Mouse (Mus musculus): ENCODE measurements around the gene Creb3l4. TPM values are rescaled to one million over a fixed set of nuclear protein-coding genes. Genes with fewer than 3 reads are reported as not detected.
"Not testable (repeated sequence)": the region's sequence is repeated elsewhere in the genome, so short reads cannot be mapped to it uniquely, and the experiment has no call there.

Gene Creb3l4
- polyA plus RNA-seq, 1 experiment from 2014 or later, result 6.0 TPM

- Histone ChIP-seq H3K9ac (ENCODE audit: low read length) (no peak overlapping the region), H3K27ac (ENCODE audit: low read depth, low read length) (no peak overlapping the region), H3K4me1 (replicated peaks; ENCODE audit: control insufficient read depth, insufficient read depth, low read length) (peaks cover 5% of the 10 kb centered on the region), H3K4me2 (ENCODE audit: low read depth, low read length, severe bottlenecking) (no peak overlapping the region), H3K36me3 (ENCODE audit: control insufficient read depth, insufficient read depth, low read length) (peaks cover 12% of the 10 kb centered on the region; the same call in 1 of the 2 replicates), H3K27me3 (ENCODE audit: control insufficient read depth, insufficient read depth, low read length) (no peaks in the 10 kb centered on the region), H3K4me3 (ENCODE audit: low read depth, low read length) (no peak overlapping the region), H3K9me3 (ENCODE audit: control insufficient read depth, low read length) (no peaks in the 10 kb centered on the region)
- WGBS, result 92% methylated on average over 19 of the region's 19 CpGs
- DNase-seq (ENCODE audit: low spot score), result no peak
- no peak for ATAC-seq (replicated peaks; ENCODE audit: low FRiP score)
These were observed 13.6 kb upstream of the Creb3l4 start for GRCm38 (mm10) chr3:90256731-90257530.

GRCm38 (mm10) chr3:90255784-90256353 is 12.6 kb upstream of the Creb3l4 start:
- Histone ChIP-seq H3K4me1 (replicated peaks; ENCODE audit: control insufficient read depth, insufficient read depth, low read length) (peaks cover 5% of the 10 kb centered on the region), H3K27me3 (ENCODE audit: control insufficient read depth, insufficient read depth, low read length) (no peaks in the 10 kb centered on the region), H3K4me2 (ENCODE audit: low read depth, low read length, severe bottlenecking) (no peak overlapping the region; the same call in 1 of the 2 replicates), H3K36me3 (ENCODE audit: control insufficient read depth, insufficient read depth, low read length) (peaks cover 12% of the 10 kb centered on the region; the same call in 1 of the 2 replicates), H3K9ac (ENCODE audit: low read length) (no peak overlapping the region), H3K9me3 (ENCODE audit: control insufficient read depth, low read length) (no peaks in the 10 kb centered on the region), H3K4me3 (ENCODE audit: low read depth, low read length) (no peak overlapping the region), H3K27ac (ENCODE audit: low read depth, low read length) (no peak overlapping the region)
- DNase-seq (ENCODE audit: low spot score) (no peak), ATAC-seq (replicated peaks; ENCODE audit: low FRiP score) (no peak)
- WGBS, result 92% methylated on average over 14 of the region's 14 CpGs

GRCm38 (mm10) chr3:90255194-90255565 is 11.9 kb upstream of the Creb3l4 start:
- Histone ChIP-seq H3K4me1 (replicated peaks; ENCODE audit: control insufficient read depth, insufficient read depth, low read length) (peaks cover 5% of the 10 kb centered on the region), H3K4me2 (ENCODE audit: low read depth, low read length, severe bottlenecking) (peak overlapping the region; percentile 84), H3K27me3 (ENCODE audit: control insufficient read depth, insufficient read depth, low read length) (no peaks in the 10 kb centered on the region), H3K4me3 (ENCODE audit: low read depth, low read length) (peak overlapping the region; percentile 86), H3K9me3 (ENCODE audit: control insufficient read depth, low read length) (no peaks in the 10 kb centered on the region), H3K36me3 (ENCODE audit: control insufficient read depth, insufficient read depth, low read length) (peaks cover 7% of the 10 kb centered on the region; the same call in 1 of the 2 replicates), H3K9ac (ENCODE audit: low read length) (peak overlapping the region; percentile 84), H3K27ac (ENCODE audit: low read depth, low read length) (no peak overlapping the region)
- 24% methylated on average over 2 of the region's 2 CpGs for WGBS
- DNase-seq (ENCODE audit: low spot score), result no peak
- no peak for ATAC-seq (replicated peaks; ENCODE audit: low FRiP score)

- Histone ChIP-seq H3K4me2 (ENCODE audit: low read depth, low read length, severe bottlenecking) (peak overlapping the region; percentile 84), H3K9ac (ENCODE audit: low read length) (peak overlapping the region; percentile 84), H3K4me1 (replicated peaks; ENCODE audit: control insufficient read depth, insufficient read depth, low read length) (peaks cover 5% of the 10 kb centered on the region), H3K9me3 (ENCODE audit: control insufficient read depth, low read length) (no peaks in the 10 kb centered on the region), H3K27me3 (ENCODE audit: control insufficient read depth, insufficient read depth, low read length) (no peaks in the 10 kb centered on the region), H3K27ac (ENCODE audit: low read depth, low read length) (peak overlapping the region; percentile 78), H3K4me3 (ENCODE audit: low read depth, low read length) (peak overlapping the region; percentile 86), H3K36me3 (ENCODE audit: control insufficient read depth, insufficient read depth, low read length) (peaks cover 4% of the 10 kb centered on the region; the same call in 1 of the 2 replicates)
- ATAC-seq (replicated peaks; ENCODE audit: low FRiP score) (peak; percentile 74), DNase-seq (ENCODE audit: low spot score) (no peak)
- WGBS, result under 1% methylated on average over 41 of the region's 41 CpGs
These were observed 11.3 kb upstream of the Creb3l4 start for GRCm38 (mm10) chr3:90254419-90255193.

GRCm38 (mm10) chr3:90253653-90254418 is 10.5 kb upstream of the Creb3l4 start, which contains the start of gene Crtc2:
TSS of gene Crtc2 (plus strand) at chr3:90254163.
- ATAC-seq (replicated peaks; ENCODE audit: low FRiP score) (peak; percentile 97), DNase-seq (ENCODE audit: low spot score) (peak; percentile 97)
- Histone ChIP-seq H3K9ac (ENCODE audit: low read length) (peak within 1 kb of the TSS; percentile 84), H3K36me3 (ENCODE audit: control insufficient read depth, insufficient read depth, low read length) (peaks cover 4% of the 10 kb centered on the region; the same call in 1 of the 2 replicates), H3K27ac (ENCODE audit: low read depth, low read length) (peak within 1 kb of the TSS; percentile 78), H3K4me3 (ENCODE audit: low read depth, low read length) (peak within 1 kb of the TSS; percentile 86), H3K27me3 (ENCODE audit: control insufficient read depth, insufficient read depth, low read length) (no peaks in the 10 kb centered on the region), H3K4me2 (ENCODE audit: low read depth, low read length, severe bottlenecking) (peak within 1 kb of the TSS; percentile 84), H3K9me3 (ENCODE audit: control insufficient read depth, low read length) (no peaks in the 10 kb centered on the region), H3K4me1 (replicated peaks; ENCODE audit: control insufficient read depth, insufficient read depth, low read length) (peaks cover 6% of the 10 kb centered on the region)
- 1% methylated on average over 40 of the region's 40 CpGs for WGBS

GRCm38 (mm10) chr3:90253174-90253573 is 9.9 kb upstream of the Creb3l4 start:
- peak; percentile 3; the same call in 1 of the 2 replicates for ATAC-seq (replicated peaks; ENCODE audit: low FRiP score)
- H3K4me2 ChIP-seq (ENCODE audit: low read depth, low read length, severe bottlenecking); H3K9me3 ChIP-seq (ENCODE audit: control insufficient read depth, low read length); H3K27ac ChIP-seq (ENCODE audit: low read depth, low read length); H3K36me3 ChIP-seq (ENCODE audit: control insufficient read depth, insufficient read depth, low read length); H3K9ac ChIP-seq (ENCODE audit: low read length); DNase-seq (ENCODE audit: low spot score); H3K27me3 ChIP-seq (ENCODE audit: control insufficient read depth, insufficient read depth, low read length); H3K4me3 ChIP-seq (ENCODE audit: low read depth, low read length): not testable (repeated sequence)
- peaks cover 10% of the 10 kb centered on the region for H3K4me1 ChIP-seq (replicated peaks; ENCODE audit: control insufficient read depth, insufficient read depth, low read length)
- WGBS, result 86% methylated on average over 1 of the region's 1 CpGs

GRCm38 (mm10) chr3:90252659-90253058 is 9.3 kb upstream of the Creb3l4 start:
- WGBS, result 98% methylated on average over 2 of the region's 2 CpGs

GRCm38 (mm10) chr3:90251731-90252226 is 8.5 kb upstream of the Creb3l4 start:
- not testable (repeated sequence) for DNase-seq (ENCODE audit: low spot score); H3K9ac ChIP-seq (ENCODE audit: low read length); H3K27me3 ChIP-seq (ENCODE audit: control insufficient read depth, insufficient read depth, low read length); H3K36me3 ChIP-seq (ENCODE audit: control insufficient read depth, insufficient read depth, low read length); H3K4me2 ChIP-seq (ENCODE audit: low read depth, low read length, severe bottlenecking); H3K4me3 ChIP-seq (ENCODE audit: low read depth, low read length); H3K27ac ChIP-seq (ENCODE audit: low read depth, low read length); ATAC-seq (replicated peaks; ENCODE audit: low FRiP score); H3K9me3 ChIP-seq (ENCODE audit: control insufficient read depth, low read length)
- H3K4me1 ChIP-seq (replicated peaks; ENCODE audit: control insufficient read depth, insufficient read depth, low read length), result peaks cover 13% of the 10 kb centered on the region
- 93% methylated on average over 8 of the region's 12 CpGs for WGBS

More at GRCm38 (mm10) chr3:90252659-90253058, 9.3 kb upstream of the Creb3l4 start:
- H3K36me3 ChIP-seq (ENCODE audit: control insufficient read depth, insufficient read depth, low read length); H3K4me2 ChIP-seq (ENCODE audit: low read depth, low read length, severe bottlenecking); DNase-seq (ENCODE audit: low spot score); H3K4me3 ChIP-seq (ENCODE audit: low read depth, low read length); H3K27ac ChIP-seq (ENCODE audit: low read depth, low read length); H3K27me3 ChIP-seq (ENCODE audit: control insufficient read depth, insufficient read depth, low read length); H3K9me3 ChIP-seq (ENCODE audit: control insufficient read depth, low read length); ATAC-seq (replicated peaks; ENCODE audit: low FRiP score); H3K9ac ChIP-seq (ENCODE audit: low read length): not testable (repeated sequence)
- peaks cover 10% of the 10 kb centered on the region for H3K4me1 ChIP-seq (replicated peaks; ENCODE audit: control insufficient read depth, insufficient read depth, low read length)

All from forebrain, embryonic 11.5 days (tissue).